Mouse (Mus musculus) liver, embryonic 14.5 days (tissue): ENCODE results near the gene Prph2. TPM values are rescaled to one million over a fixed set of nuclear protein-coding genes. Genes with fewer than 3 reads are reported as not detected.

ENCODE experiments used
- ATAC-seq: fragments of 200-750 bp; cut with Nextera tagmentation; 2 replicates; pipeline ENCODE4 v1.8.0; 2017; ENCODE audit warnings: moderate number of reproducible peaks, mild to moderate bottlenecking, moderate library complexity; ENCODE audit not compliant: insufficient read depth
- DNase-seq, 3 experiments: peaks; one replicate each; pipeline ENCODE4 v3.0.0-alpha.2; 2012 to 2013; ENCODE audit warnings: low read depth in 3 of 3, low spot score in 3 of 3
- H3K27ac ChIP-seq: fragments of 300-500 bp; sonication (generic); 2 replicates; pipeline ENCODE4 v1.5.1; 2014; ENCODE audit warnings: moderate library complexity, mild to moderate bottlenecking, control low read depth, inconsistent platforms
- H3K27me3 ChIP-seq: fragments of 300-500 bp; sonication (generic); 2 replicates; pipeline ENCODE4 v1.6.1; 2014; ENCODE audit warnings: mild to moderate bottlenecking, low read length, moderate library complexity; ENCODE audit not compliant: control insufficient read depth, insufficient read depth
- H3K36me3 ChIP-seq: fragments of 300-500 bp; sonication (generic); replicated peaks from 2 replicates; pipeline ENCODE4 v1.6.1; 2014; ENCODE audit warnings: low read depth; ENCODE audit not compliant: control insufficient read depth, insufficient read depth
- H3K4me1 ChIP-seq, 2 experiments: fragments of 200-500 bp in 1 of 2; fragments of 300-500 bp in 1 of 2; sonication (generic) in 1 of 2; replicated peaks; 2 replicates each; pipeline ENCODE4 v1.6.1; 2012 to 2014; ENCODE audit warnings: antibody characterized with exemption in 1 of 2, inconsistent platforms in 1 of 2, low read length in 1 of 2; ENCODE audit not compliant: control insufficient read depth in 2 of 2, insufficient read depth in 2 of 2
- H3K4me2 ChIP-seq: fragments of 300-500 bp; sonication (generic); 2 replicates; pipeline ENCODE4 v1.6.1; 2014; ENCODE audit warnings: low read depth, mild to moderate bottlenecking, control low read depth, moderate library complexity
- H3K4me3 ChIP-seq, 2 experiments: fragments of 200-500 bp in 1 of 2; fragments of 300-500 bp in 1 of 2; sonication (generic) in 1 of 2; 2 replicates each; pipeline ENCODE4 v1.5.1; 2012 to 2014; ENCODE audit warnings: low read depth in 2 of 2, low read length in 2 of 2, mild to moderate bottlenecking in 2 of 2, control low read depth in 1 of 2, inconsistent platforms in 1 of 2, moderate library complexity in 1 of 2; ENCODE audit not compliant: insufficient read depth in 1 of 2
- H3K9ac ChIP-seq: fragments of 300-500 bp; sonication (generic); replicated peaks from 2 replicates; pipeline ENCODE4 v1.6.1; 2014; ENCODE audit warnings: mild to moderate bottlenecking, control low read depth, moderate library complexity
- H3K9me3 ChIP-seq: fragments of 300-500 bp; sonication (generic); 2 replicates; pipeline ENCODE4 v1.6.1; 2016; ENCODE audit warnings: low read length, mixed read lengths; ENCODE audit not compliant: control insufficient read depth
- CTCF ChIP-seq: IDR thresholded peaks from 2 replicates; pipeline ENCODE4 v1.5.1; 2016; ENCODE audit warnings: antibody characterized with exemption, low read depth, control low read depth
- EP300 ChIP-seq: IDR thresholded peaks from 2 replicates; pipeline ENCODE4 v1.6.1; 2016; ENCODE audit warnings: antibody characterized with exemption, low read depth
- WGBS: fragments of 180-500 bp; shearing (Covaris S2); extraction: QIAGEN DNeasy Blood & Tissue Kit; methylation state at CpG from one replicate; pipeline ENCODE4 v1.1.7; 2014; ENCODE audit not compliant: insufficient replicate concordance; 5-methylcytosine and 5-hydroxymethylcytosine counted together
- polyA plus RNA-seq, 2 experiments: library from polyadenylated mRNA; depleted of rRNA in 1 of 2; stranded (reverse) in 1 of 2; unstranded in 1 of 2; fragments of >200 nt; fragmentation: Nextera tagmentation in 1 of 2; extraction: Ambion mirVana in 1 of 2; gene quantifications; 2 replicates each; pipeline versions ENCODE4 v1.2.1 to v1.2.3; 2012 to 2014

Prph2 gene
- polyA plus RNA-seq, 2 experiments = not detected

- H3K27ac ChIP-seq = no peak overlapping the region
- no peak for DNase-seq
- H3K9ac ChIP-seq = no peak overlapping the region
- H3K27me3 ChIP-seq = no peaks in the 10 kb centered on the region
- TF ChIP-seq EP300 (no peak), CTCF (no peak)
- H3K36me3 ChIP-seq = no peaks in the 10 kb centered on the region
- H3K4me2 ChIP-seq = no peak overlapping the region
- no peaks in the 10 kb centered on the region for H3K9me3 ChIP-seq
- no peak for ATAC-seq
- H3K4me1 ChIP-seq = no peaks in the 10 kb centered on the region
- WGBS = 59% methylated on average over 6 of the region's 6 CpGs
- H3K4me3 ChIP-seq = no peak overlapping the region
Measured at GRCm38 (mm10) chr17:46920855-46921254, 10.6 kb downstream of the Prph2 start.

GRCm38 (mm10) chr17:46926192-46926591 lies 15.9 kb downstream of the Prph2 start:
- no peak overlapping the region for H3K9ac ChIP-seq
- TF ChIP-seq CTCF (no peak), EP300 (no peak)
- H3K27ac ChIP-seq = no peak overlapping the region
- H3K4me3 ChIP-seq = no peak overlapping the region
- 59% methylated on average over 6 of the region's 6 CpGs for whole genome bisulfite sequencing
- ATAC-seq (no peak), DNase-seq (no peak)
- no peaks in the 10 kb centered on the region for H3K27me3 ChIP-seq
- H3K36me3 ChIP-seq = no peaks in the 10 kb centered on the region; the same call in 1 of the 2 replicates
- H3K4me1 ChIP-seq = peaks cover 6 to 7% of the 10 kb centered on the region in 2 experiments; a peak in 2 of 4 replicates
- H3K4me2 ChIP-seq = no peak overlapping the region
- no peaks in the 10 kb centered on the region for H3K9me3 ChIP-seq

- Histone ChIP-seq H3K36me3 (peaks cover 3% of the 10 kb centered on the region), H3K27ac (no peak overlapping the region), H3K4me2 (no peak overlapping the region), H3K4me3 (no peak overlapping the region), H3K9ac (no peak overlapping the region), H3K27me3 (no peaks in the 10 kb centered on the region), H3K4me1 (peaks cover 6 to 7% of the 10 kb centered on the region in 2 experiments; a peak in 2 of 4 replicates), H3K9me3 (no peaks in the 10 kb centered on the region)
- TF ChIP-seq CTCF (no peak), EP300 (no peak)
- DNase-seq (no peak), ATAC-seq (no peak)
- WGBS = 52% methylated on average over 3 of the region's 3 CpGs
Measured at GRCm38 (mm10) chr17:46926941-46927340, 16.7 kb downstream of the Prph2 start.

- DNase-seq = no peak
- 84% methylated on average over 5 of the region's 5 CpGs for WGBS
- H3K9me3 ChIP-seq = no peaks in the 10 kb centered on the region
- H3K27me3 ChIP-seq = no peaks in the 10 kb centered on the region
- TF ChIP-seq EP300 (no peak), CTCF (no peak)
- no peak overlapping the region for H3K9ac ChIP-seq
- H3K4me3 ChIP-seq = no peak overlapping the region
- H3K4me1 ChIP-seq = peaks cover 6 to 7% of the 10 kb centered on the region in 2 experiments; a peak in 2 of 4 replicates
- peaks cover 12% of the 10 kb centered on the region for H3K36me3 ChIP-seq
- H3K27ac ChIP-seq = no peak overlapping the region
- no peak for ATAC-seq
- no peak overlapping the region for H3K4me2 ChIP-seq
Measured at GRCm38 (mm10) chr17:46927781-46928180, 17.5 kb downstream of the Prph2 start.

- no peaks in the 10 kb centered on the region for H3K27me3 ChIP-seq
- no peak overlapping the region for H3K27ac ChIP-seq
- no peak overlapping the region for H3K4me2 ChIP-seq
- H3K36me3 ChIP-seq = peaks cover 27% of the 10 kb centered on the region
- no peak for ATAC-seq
- TF ChIP-seq CTCF (no peak), EP300 (no peak)
- no peak for DNase-seq
- no peaks in the 10 kb centered on the region for H3K9me3 ChIP-seq
- no peak overlapping the region for H3K9ac ChIP-seq
- peaks cover 6 to 7% of the 10 kb centered on the region in 2 experiments; a peak in 2 of 4 replicates for H3K4me1 ChIP-seq
- 76% methylated on average over 12 of the region's 12 CpGs for WGBS
- H3K4me3 ChIP-seq = no peak overlapping the region
Measured at GRCm38 (mm10) chr17:46929277-46929676, 19.0 kb downstream of the Prph2 start.
